ENCODE assay signal across 7 mouse cellular contexts in the genomic region with DNA sequence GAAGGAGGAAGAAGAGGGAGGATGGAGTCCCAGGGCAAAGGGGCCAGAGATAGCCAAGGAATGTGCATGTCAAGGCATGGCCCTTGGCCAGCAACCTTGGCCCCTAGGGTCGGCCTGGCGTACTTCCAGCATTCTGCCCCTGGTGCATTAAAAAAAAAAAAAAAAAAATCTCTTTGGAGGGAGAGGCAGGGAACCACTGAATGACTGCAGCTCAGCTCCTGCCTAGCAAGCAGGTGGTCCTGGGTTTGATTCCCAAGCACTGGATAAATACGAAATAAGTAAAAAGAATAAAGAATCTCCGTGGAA. TPM values are rescaled to one million over a fixed set of nuclear protein-coding genes. Genes with fewer than 3 reads are reported as not detected.
DNase-seq lines count a peak whose midpoint lies in the region; ATAC-seq and TF ChIP-seq lines count a peak whose summit lies in the region.

No protein-coding gene starts in this region.

- peak; percentile 52 for DNase-seq in kidney, postnatal 10 days
- no peak for DNase-seq in kidney, adult 2 months
- DNase-seq in MN1 (ENCODE audit: low spot score), result peak; percentile 12
- peak; percentile 43 for DNase-seq in cerebellum, adult 9-10 months
- no peak for DNase-seq in natural killer cell, adult 2 months (ENCODE audit: low spot score in 2 of 2)
- no peak for DNase-seq in B cell, adult 2 months

- H3K9ac ChIP-seq in liver, embryonic 12.5 days, result 0 out of 2 replicates have a peak overlapping the region, but pooled peaks have one; percentile 86

- H3K27ac ChIP-seq in kidney, adult 2 months (ENCODE audit: insufficient read depth, low read depth, low read length), result no peak overlapping the region
- no peak overlapping the region for H3K27ac ChIP-seq in liver, embryonic 12.5 days

- no peak for ATAC-seq in liver, embryonic 12.5 days

- no peaks in the 10 kb centered on the region for H3K27me3 ChIP-seq in kidney, adult 2 months (replicated peaks; ENCODE audit: control insufficient read depth, insufficient read depth, low read length)
- H3K27me3 ChIP-seq in liver, embryonic 12.5 days (replicated peaks), result peaks cover 39% of the 10 kb centered on the region

- H3K4me3 ChIP-seq in kidney, adult 2 months (ENCODE audit: insufficient read depth, low read depth, low read length), result no peak overlapping the region
- H3K4me3 ChIP-seq in liver, embryonic 12.5 days, result peak overlapping the region; percentile 83; the same call in 1 of the 2 replicates

- no peak for TF ChIP-seq POLR2A in kidney, adult 2 months (IDR thresholded peaks at IDR 0.05; ENCODE audit: low read depth, low read length)

- TF ChIP-seq CTCF in kidney, adult 2 months (conservative IDR thresholded peaks at IDR 0.05; ENCODE audit: insufficient read depth, insufficient read length, low read depth, low read length), result no peak

- WGBS in kidney, adult 2 months, result 60% methylated on average over 4 of the region's 4 CpGs
- WGBS in liver, embryonic 12.5 days (ENCODE audit: insufficient replicate concordance), result 36% methylated on average over 4 of the region's 4 CpGs

- H3K36me3 ChIP-seq in kidney, adult 2 months (ENCODE audit: control insufficient read depth, insufficient read depth, low read length), result no peaks in the 10 kb centered on the region
- H3K36me3 ChIP-seq in liver, embryonic 12.5 days, result no peaks in the 10 kb centered on the region; the same call in 1 of the 2 replicates

- peaks cover 4% of the 10 kb centered on the region for H3K4me1 ChIP-seq in kidney, adult 2 months (ENCODE audit: control insufficient read depth, insufficient read depth, low read length)
- H3K4me1 ChIP-seq in liver, embryonic 12.5 days, result peaks cover 38% of the 10 kb centered on the region

- no peaks in the 10 kb centered on the region for H3K9me3 ChIP-seq in liver, embryonic 12.5 days (replicated peaks)

- H3K4me2 ChIP-seq in liver, embryonic 12.5 days, result peak overlapping the region; percentile 100

RNA-seq across cellular contexts. Expression of gene Rybp, which starts 1.4 kb away (rescaled TPM):
- 19.4 and 23.0 TPM in 2 replicates for polyA plus RNA-seq in kidney, adult 2 months (2012; rRNA removed)
- polyA plus RNA-seq in liver, embryonic 12.5 days (2016; fragmentation: Nextera tagmentation; extraction: Ambion mirVana), result 9.8 and 10.0 TPM in 2 replicates

Comparison
In these comparisons a context has a peak if more than half of its experiments do, and no peak if none do; other contexts are left out.
1. DNase-seq: peak in kidney, postnatal 10 days (single experiment), MN1 (single experiment) and cerebellum, adult 9-10 months (single experiment); none in kidney, adult 2 months (single experiment), natural killer cell, adult 2 months (0 of 2) and B cell, adult 2 months (0 of 2).